Mouse (Mus musculus) erythroblast, embryonic 14.5 days (primary cell): Measurements from ENCODE around the gene Lypd4.

Experiments
- GATA1 ChIP-seq: IDR thresholded peaks from 2 replicates; pipeline ENCODE4 v1.6.1; 2012; ENCODE audit warnings: low read length, inconsistent platforms, mixed read lengths
- TAL1 ChIP-seq: IDR thresholded peaks from 3 replicates; pipeline ENCODE4 v1.6.1; 2012; ENCODE audit warnings: low read length, inconsistent platforms, mixed read lengths

GRCm38 (mm10) chr7:24907211-24907748 lies 37.5 kb upstream of the Lypd4 start:
- TF ChIP-seq GATA1 (no peak), TAL1 (no peak)
